Mouse (Mus musculus) C2C12 (cell line): ENCODE data around the gene Gm4450.
"Not testable (repeated sequence)": the region's sequence is repeated elsewhere in the genome, so short reads cannot be mapped to it uniquely, and the experiment has no call there.

Experiments
- CEBPB ChIP-seq: IDR thresholded peaks from one replicate; pipeline ENCODE4 v1.6.1; 2011; ENCODE audit warnings: low read depth, mild to moderate bottlenecking, control low read depth, moderate library complexity
- CTCF ChIP-seq: IDR thresholded peaks from one replicate; pipeline ENCODE4 v1.5.1; 2011; ENCODE audit not compliant: control insufficient read depth, insufficient read depth, insufficient read length
- FOSL1 ChIP-seq: IDR thresholded peaks from one replicate; pipeline ENCODE4 v1.8.0; 2011; ENCODE audit warnings: mild to moderate bottlenecking, low read length; ENCODE audit not compliant: poor library complexity, insufficient read depth, severe bottlenecking
- MAX ChIP-seq: IDR thresholded peaks from one replicate; pipeline ENCODE4 v1.6.1; 2011; ENCODE audit warnings: mild to moderate bottlenecking, control low read depth
- MYOD1 ChIP-seq: IDR thresholded peaks from one replicate; pipeline ENCODE4 v1.6.1; 2011; ENCODE audit warnings: low read depth; ENCODE audit not compliant: control insufficient read depth, insufficient read length
- MYOG ChIP-seq: IDR thresholded peaks from one replicate; pipeline ENCODE4 v1.6.1; 2011; ENCODE audit not compliant: control insufficient read depth, insufficient read length; ENCODE audit errors: extremely low read depth
- USF1 ChIP-seq: IDR thresholded peaks from one replicate; pipeline ENCODE4 v1.6.1; 2011; ENCODE audit warnings: low read depth, mild to moderate bottlenecking, control low read depth, moderate library complexity

DNA sequence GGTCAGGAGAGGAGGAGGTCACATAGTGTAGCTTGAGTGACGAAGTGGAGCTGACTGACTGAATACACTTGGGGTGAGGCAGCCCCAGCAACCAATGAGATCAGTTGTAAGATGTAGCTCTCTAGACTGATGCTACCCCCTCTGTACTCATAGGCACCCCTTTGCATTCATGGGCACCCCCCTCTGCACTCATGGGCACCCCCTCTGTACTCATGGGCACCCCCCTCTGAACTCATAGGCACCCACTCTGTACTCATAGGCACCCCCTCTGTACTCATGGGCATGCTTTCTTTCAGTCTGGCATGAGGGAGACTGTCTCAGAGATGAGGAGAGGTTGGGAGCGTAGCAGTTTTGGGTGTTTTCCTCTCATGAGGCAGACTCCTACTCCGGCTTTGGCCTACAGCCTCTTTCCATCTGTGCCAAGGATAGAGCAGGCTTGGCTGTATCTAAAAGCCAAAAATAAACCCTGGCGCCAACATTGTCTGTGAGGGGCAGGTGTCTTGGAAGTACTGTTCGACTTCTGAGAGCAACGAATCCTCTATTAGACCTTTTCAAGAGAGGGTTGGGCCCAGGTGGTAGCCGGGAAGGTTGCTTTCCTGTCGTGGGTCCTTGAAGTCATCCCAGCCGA lies 52.5 kb downstream of the Gm4450 start:
- not testable (repeated sequence) for TF ChIP-seq CTCF, MAX, USF1, FOSL1, CEBPB, MYOD1, MYOG
